Mouse (Mus musculus): ENCODE data around the gene Gzmf.

- TF ChIP-seq POLR2A (IDR thresholded peaks at IDR 0.05; ENCODE audit: borderline replicate concordance, extremely low read depth, low read depth, low read length) = no peak
- TF ChIP-seq CTCF (IDR thresholded peaks at IDR 0.05; ENCODE audit: insufficient read depth, low read length) = no peak
Measured at GRCm38 (mm10) chr14:56155340-56155739, 55.9 kb downstream of the Gzmf start.
